Mouse (Mus musculus): Measurements from ENCODE around the gene Cyp2d10.

The Cyp2d10 gene

DNA sequence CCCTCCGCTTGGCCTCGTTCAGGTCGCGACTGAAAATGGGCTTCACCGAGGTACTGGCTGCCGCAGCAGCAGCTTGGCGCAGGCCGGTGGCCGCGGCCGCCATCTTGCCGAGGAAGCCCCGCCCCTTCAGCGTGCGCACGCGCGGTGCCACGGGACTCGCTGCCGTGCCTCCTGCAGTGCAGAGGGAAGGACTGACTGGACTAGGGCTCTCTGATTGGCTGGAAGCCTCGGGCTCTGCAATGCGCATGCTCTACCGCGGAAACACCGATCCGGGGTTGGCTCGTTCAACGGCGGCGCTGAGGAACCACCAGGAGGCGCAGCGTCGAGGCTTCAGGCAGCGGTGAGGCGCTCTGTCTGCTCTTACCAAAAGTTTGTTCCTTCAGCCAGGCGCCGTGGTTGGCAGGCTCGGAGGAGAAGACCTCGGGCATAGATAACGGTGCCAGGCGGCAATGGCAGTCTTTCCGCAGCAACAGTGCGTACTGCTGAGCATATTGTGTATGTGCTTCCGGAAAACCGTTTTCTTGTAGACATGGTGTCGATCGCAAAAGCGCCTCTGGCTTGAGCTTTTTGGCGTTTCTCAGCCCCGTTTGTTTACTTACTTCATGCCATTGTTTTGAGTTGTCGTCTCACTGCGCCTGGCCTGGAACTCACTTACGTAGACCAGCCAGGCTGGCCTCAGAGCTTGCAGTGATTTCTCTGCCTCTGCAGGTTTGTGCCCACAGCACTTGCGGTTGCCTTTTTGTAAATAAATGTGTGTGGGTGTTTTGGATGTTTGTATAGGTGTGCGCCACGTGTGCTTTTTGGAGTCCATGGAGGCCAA is 52.7 kb downstream of the Cyp2d10 start, which contains the start of gene Ndufa6:
TSS of gene Ndufa6 (minus strand) at position 197 of the 820 bp plus-strand sequence.
- peak; percentile 98 for DNase-seq

GRCm38 (mm10) chr15:82353745-82354113 is 53.3 kb downstream of the Cyp2d10 start:
- no peak for DNase-seq

DNA sequence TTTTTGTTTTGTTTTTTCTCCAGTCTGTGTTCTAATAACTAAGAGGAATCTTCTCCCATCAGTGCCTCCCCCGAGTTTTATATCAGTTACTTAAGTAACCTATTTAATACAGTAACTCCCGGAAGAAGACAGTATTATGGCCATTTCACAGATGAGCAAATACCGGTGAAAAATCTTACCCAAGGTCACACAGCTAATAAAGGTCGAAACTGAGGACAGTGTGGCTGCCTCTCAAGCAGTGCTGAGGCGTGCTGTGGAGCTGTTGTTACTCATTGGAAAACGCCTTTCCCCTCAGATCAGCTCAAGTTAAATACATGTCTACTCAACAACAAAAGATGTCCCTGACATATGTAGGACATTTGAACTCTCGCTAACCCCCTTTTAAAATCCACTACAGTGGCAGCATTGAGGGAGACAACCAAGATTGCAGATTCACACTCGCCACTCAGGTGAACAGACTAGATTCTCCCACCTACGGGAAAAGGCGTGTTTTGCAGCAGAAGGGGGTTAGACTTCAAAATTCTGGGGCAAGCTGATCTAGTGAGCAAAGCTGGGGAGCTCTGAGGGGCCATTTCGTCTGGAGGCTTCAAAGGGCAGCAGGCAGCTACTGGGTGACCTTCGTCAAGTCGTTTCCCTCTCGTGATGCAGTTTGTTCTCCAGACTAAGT is 53.8 kb downstream of the Cyp2d10 start:
- DNase-seq, result peak; percentile 33

Data from thymus, postnatal 14 days (tissue).